Mouse (Mus musculus): Measurements from ENCODE around the gene Fam83g. TPM values are rescaled to one million over a fixed set of nuclear protein-coding genes. Genes with fewer than 3 reads are reported as not detected.

The Fam83g gene
- total and polyA plus RNA-seq, 3 experiments: 19.1 to 63.7 (median 19.2) TPM

GRCm38 (mm10) chr11:61649163-61649580 is 34.7 kb upstream of the Fam83g start:
- Histone ChIP-seq H3K79me2 (replicated peaks; ENCODE audit: control insufficient read depth, extremely low read depth, insufficient read depth, poor library complexity, severe bottlenecking) (peaks cover 21% of the 10 kb centered on the region), H3K4me1 (ENCODE audit: control insufficient read depth in 1 of 2, insufficient read depth in 2 of 2) (peaks cover 45 to 79% of the 10 kb centered on the region in 2 experiments), H3K4me2 (ENCODE audit: insufficient read depth, low read depth, poor library complexity, severe bottlenecking) (peak overlapping the region; percentile 52; the same call in 1 of the 2 replicates), H3K27me3 (replicated peaks) (no peaks in the 10 kb centered on the region), H3K9ac (ENCODE audit: insufficient read depth, low read depth) (peak overlapping the region; percentile 75), H3K9me3 (replicated peaks; ENCODE audit: low read length) (no peaks in the 10 kb centered on the region), H3K4me3 (replicated peaks in 1 of 3; ENCODE audit: low read depth in 2 of 3, low read length in 2 of 3, poor library complexity in 1 of 3) (peak overlapping the region in 2 of 3 experiments; percentile 14 to 16), H3K36me3 (replicated peaks in 1 of 2; ENCODE audit: control insufficient read depth in 1 of 2, insufficient read depth in 1 of 2, low read length in 1 of 2) (peaks cover 3 to 4% of the 10 kb centered on the region in 2 experiments), H3K27ac (ENCODE audit: insufficient read depth, low read depth) (peak overlapping the region; percentile 100)
- dilution Hi-C loops (cut with MboI; ENCODE audit: extremely low pct_ligation_motif_present, extremely low pct_unique_long_range_greater_than_20kb, low sequenced_read_pairs) (no loop called here), in situ Hi-C loops (cut with MboI; ENCODE audit: low pct_ligation_motif_present, low pct_unique_long_range_greater_than_20kb, low sequenced_read_pairs) (no loop called here)
- TF ChIP-seq SIN3A (IDR thresholded peaks at IDR 0.05; ENCODE audit: low read length) (0 out of 2 replicates have a peak, but pooled peaks have one; percentile 55), MEF2A (IDR thresholded peaks at IDR 0.05; ENCODE audit: borderline replicate concordance, low read depth, low read length) (0 out of 2 replicates have a peak, but pooled peaks have one; percentile 11), TCF12 (IDR thresholded peaks at IDR 0.05; ENCODE audit: low read depth, low read length) (no peak), HCFC1 (IDR thresholded peaks at IDR 0.05; ENCODE audit: low read depth, low read length) (no peak), PAX5 (IDR thresholded peaks at IDR 0.05; ENCODE audit: low read length) (no peak), CHD1 (IDR thresholded peaks at IDR 0.05; ENCODE audit: low read depth, low read length) (peak; percentile 78), MAX (IDR thresholded peaks at IDR 0.05; ENCODE audit: low read length) (peak; percentile 76), UBTF (IDR thresholded peaks at IDR 0.05; ENCODE audit: low read depth, low read length) (no peak), ZKSCAN1 (IDR thresholded peaks at IDR 0.05; ENCODE audit: borderline replicate concordance, low read depth, low read length) (no peak), POLR2AphosphoS2 (IDR thresholded peaks at IDR 0.05; ENCODE audit: low read depth, low read length) (no peak), ZMIZ1 (IDR thresholded peaks at IDR 0.05; ENCODE audit: low read depth, low read length) (no peak), TBP (conservative IDR thresholded peaks at IDR 0.05; ENCODE audit: low read depth, low read length) (no peak), E2F4 (IDR thresholded peaks at IDR 0.05; ENCODE audit: insufficient replicate concordance, low read depth, low read length) (no peak), JUN (IDR thresholded peaks at IDR 0.05; ENCODE audit: insufficient read depth, low read depth, low read length) (no peak), KAT2A (IDR thresholded peaks at IDR 0.05; ENCODE audit: insufficient replicate concordance, low read length) (no peak), POLR2A (IDR thresholded peaks at IDR 0.05; ENCODE audit: low read depth, low read length) (no peak), MXI1 (IDR thresholded peaks at IDR 0.05; ENCODE audit: low read depth, low read length) (peak; percentile 57), RAD21 (IDR thresholded peaks at IDR 0.05; ENCODE audit: low read depth, low read length) (no peak), MYC (IDR thresholded peaks at IDR 0.05; ENCODE audit: low read depth, low read length) (peak; percentile 56; the same call in 1 of the 2 replicates), SMC3 (IDR thresholded peaks at IDR 0.05; ENCODE audit: low read depth, low read length) (no peak), CHD2 (IDR thresholded peaks at IDR 0.05; ENCODE audit: low read length) (no peak), BHLHE40 (IDR thresholded peaks at IDR 0.05; ENCODE audit: low read depth, low read length) (peak; percentile 95), MAZ (IDR thresholded peaks at IDR 0.05; ENCODE audit: low read depth, low read length) (no peak), USF1 (IDR thresholded peaks at IDR 0.05; ENCODE audit: low read depth, low read length) (no peak), NRF1 (IDR thresholded peaks at IDR 0.05; ENCODE audit: low read depth, low read length) (no peak), ZNF384 (IDR thresholded peaks at IDR 0.05; ENCODE audit: low read depth, low read length) (peak; percentile 81)
- no peak for DNase-seq (ENCODE audit: extremely low read depth)

All from CH12.LX (cell line).